Mouse (Mus musculus) neural tube, embryonic 14.5 days (tissue): ENCODE data around the gene Pidd1. TPM values are rescaled to one million over a fixed set of nuclear protein-coding genes. Genes with fewer than 3 reads are reported as not detected.
A peak's percentile ranks its signal among the peaks of the same experiment; 100 is the strongest.

Experiments
- ATAC-seq: fragments of 200-750 bp; cut with Nextera tagmentation; 2 replicates; pipeline ENCODE4 v1.8.0; 2017; ENCODE audit warnings: low read depth, mild to moderate bottlenecking, moderate TSS enrichment, moderate library complexity
- H3K27ac ChIP-seq: fragments of 300-500 bp; sonication (generic); 2 replicates; pipeline ENCODE4 v1.5.1; 2014; ENCODE audit warnings: low read depth, mild to moderate bottlenecking, control low read depth, low read length, moderate library complexity, mixed read lengths
- H3K27me3 ChIP-seq: fragments of 300-500 bp; sonication (generic); 2 replicates; pipeline ENCODE4 v1.6.1; 2014; ENCODE audit warnings: low read length; ENCODE audit not compliant: control insufficient read depth, insufficient read depth
- H3K36me3 ChIP-seq: fragments of 300-500 bp; sonication (generic); 2 replicates; pipeline ENCODE4 v1.6.1; 2014; ENCODE audit warnings: low read length, mixed read lengths; ENCODE audit not compliant: control insufficient read depth, insufficient read depth
- H3K4me1 ChIP-seq: fragments of 300-500 bp; sonication (generic); 2 replicates; pipeline ENCODE4 v1.6.1; 2014; ENCODE audit warnings: low read length; ENCODE audit not compliant: control insufficient read depth, insufficient read depth
- H3K4me2 ChIP-seq: fragments of 300-500 bp; sonication (generic); 2 replicates; pipeline ENCODE4 v1.6.1; 2014; ENCODE audit warnings: mild to moderate bottlenecking, low read depth, low read length, control low read depth
- H3K4me3 ChIP-seq: fragments of 300-500 bp; sonication (generic); 2 replicates; pipeline ENCODE4 v1.5.1; 2014; ENCODE audit warnings: low read depth, low read length, control low read depth, mixed read lengths
- H3K9ac ChIP-seq: fragments of 300-500 bp; sonication (generic); replicated peaks from 2 replicates; pipeline ENCODE4 v1.6.1; 2014; ENCODE audit warnings: low read depth, mild to moderate bottlenecking, control low read depth, low read length, mixed read lengths
- H3K9me3 ChIP-seq: fragments of 300-500 bp; sonication (generic); 2 replicates; pipeline ENCODE4 v1.6.1; 2016; ENCODE audit warnings: low read length; ENCODE audit not compliant: control insufficient read depth
- WGBS: fragments of 180-500 bp; shearing (Covaris S2); extraction: QIAGEN DNeasy Blood & Tissue Kit; methylation state at CpG from one replicate; pipeline ENCODE4 v1.1.7; 2014; 5-methylcytosine and 5-hydroxymethylcytosine counted together
- polyA plus RNA-seq: library from polyadenylated mRNA; unstranded; fragments of >200 nt; fragmentation: Nextera tagmentation; extraction: Ambion mirVana; gene quantifications from 2 replicates; pipeline ENCODE4 v1.2.1, GENCODE M21; 2014

Pidd1 gene
- polyA plus RNA-seq, 1 experiment from 2014 or later = 2.5 TPM

DNA sequence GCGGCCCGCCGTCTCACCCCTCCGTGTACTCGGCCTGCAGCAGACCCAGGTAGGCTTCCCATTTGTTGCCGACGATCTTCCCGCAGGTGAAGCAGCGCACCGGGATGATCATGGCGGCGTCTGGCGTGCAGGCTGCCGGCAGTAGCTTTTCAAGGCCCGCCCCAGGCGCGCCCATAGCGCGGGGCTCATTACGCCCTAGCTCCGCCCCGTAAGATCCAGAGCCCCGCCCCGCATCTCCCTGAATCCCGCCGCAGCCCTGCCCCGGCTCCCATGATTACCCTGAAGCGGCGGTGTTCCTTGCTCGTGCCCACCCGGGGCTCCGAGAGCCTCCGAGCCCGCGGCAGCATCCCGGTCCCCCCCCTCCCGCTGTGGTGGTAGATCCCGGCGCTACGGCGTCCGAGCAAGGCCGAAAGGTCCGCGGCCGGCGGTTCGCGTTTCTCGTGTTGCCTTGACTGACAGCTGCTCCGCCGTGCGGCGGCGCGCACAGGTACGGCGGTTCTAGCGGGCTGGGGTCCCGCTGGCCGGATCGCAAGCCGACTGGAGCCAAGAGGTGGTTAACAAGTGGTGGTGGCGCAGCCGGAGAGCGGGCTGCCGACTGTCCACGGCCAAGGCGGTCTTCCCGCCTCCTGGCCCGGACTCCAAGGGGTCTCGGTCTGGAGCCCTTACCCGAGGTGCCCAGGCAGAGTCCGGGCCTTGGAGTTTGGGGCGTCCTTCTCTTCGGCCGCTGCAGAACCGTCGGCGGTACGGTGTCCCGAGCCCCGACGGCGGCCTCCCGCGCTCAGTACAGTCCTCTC is 31.4 kb upstream of the Pidd1 start, which contains the start of the genes Polr2l and Tspan4:
Gene Polr2l, minus strand, starts transcription at position 122 of the 794 bp plus-strand sequence.
Gene Tspan4, plus strand, starts transcription at position 230 of the 794 bp plus-strand sequence.
- H3K9me3 ChIP-seq = no peaks in the 10 kb centered on the region
- peak within 1 kb of the TSS; percentile 85 for H3K27ac ChIP-seq
- peak within 1 kb of the TSS; percentile 84 for H3K9ac ChIP-seq
- peaks cover 19% of the 10 kb centered on the region for H3K4me1 ChIP-seq
- H3K4me2 ChIP-seq = peak within 1 kb of the TSS; percentile 88
- H3K4me3 ChIP-seq = peak within 1 kb of the TSS; percentile 68
- ATAC-seq = peak; percentile 80
- under 1% methylated on average over 86 of the region's 87 CpGs for WGBS
- peaks cover 12% of the 10 kb centered on the region for H3K36me3 ChIP-seq
- no peaks in the 10 kb centered on the region for H3K27me3 ChIP-seq

DNA sequence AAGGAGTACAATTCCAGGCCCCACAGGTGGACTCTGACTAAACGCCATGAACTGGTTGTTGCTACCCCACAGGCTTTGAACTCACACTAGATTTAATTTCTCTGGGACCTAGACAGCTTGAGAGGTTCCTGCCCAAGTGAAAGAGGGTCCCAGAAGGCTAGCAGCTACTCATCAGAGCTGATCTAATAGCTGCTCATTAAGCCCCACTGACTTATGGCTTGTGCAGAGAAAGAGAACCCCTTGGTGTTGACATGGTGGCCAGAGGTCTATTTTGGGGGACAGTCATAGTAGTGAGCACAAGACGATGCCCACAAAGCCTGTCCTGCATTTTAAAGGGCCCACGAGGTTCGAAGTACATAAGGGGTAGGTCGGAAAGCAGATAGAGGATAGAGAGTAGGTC is 30.3 kb upstream of the Pidd1 start:
- Histone ChIP-seq H3K27me3 (no peaks in the 10 kb centered on the region), H3K9ac (peak overlapping the region; percentile 84), H3K36me3 (peaks cover 17% of the 10 kb centered on the region), H3K4me1 (peaks cover 27% of the 10 kb centered on the region), H3K9me3 (no peaks in the 10 kb centered on the region), H3K4me2 (peak overlapping the region; percentile 88), H3K27ac (no peak overlapping the region), H3K4me3 (peak overlapping the region; percentile 68)
- ATAC-seq = no peak
- 8% methylated on average over 5 of the region's 5 CpGs for WGBS

DNA sequence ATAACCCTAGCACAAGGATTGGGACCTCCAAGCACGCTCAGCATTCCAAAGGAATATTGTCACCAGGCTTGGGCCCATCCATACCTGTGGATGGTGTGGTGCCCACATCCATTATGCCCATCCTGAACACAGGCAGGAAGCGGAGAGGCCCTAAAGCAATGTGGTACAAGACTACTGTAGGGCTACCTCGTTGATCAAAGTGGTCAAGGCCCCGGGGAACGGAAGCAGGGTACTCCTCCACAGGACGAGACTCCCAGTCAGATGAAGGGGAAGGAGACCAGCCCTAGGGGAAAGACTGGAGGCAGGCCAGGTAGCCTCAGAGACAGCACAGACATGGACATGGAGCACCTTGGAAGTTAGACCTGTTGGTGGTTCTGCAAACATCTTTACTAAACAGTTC is 28.9 kb upstream of the Pidd1 start:
- no peak for ATAC-seq
- 95% methylated on average over 6 of the region's 6 CpGs for WGBS
- peaks cover 33% of the 10 kb centered on the region for H3K4me1 ChIP-seq

GRCm38 (mm10) chr7:141472226-141472625 is 28.4 kb upstream of the Pidd1 start:
- Histone ChIP-seq H3K27me3 (no peaks in the 10 kb centered on the region), H3K4me3 (no peak overlapping the region), H3K4me1 (peaks cover 33% of the 10 kb centered on the region), H3K4me2 (no peak overlapping the region), H3K27ac (no peak overlapping the region), H3K9me3 (no peaks in the 10 kb centered on the region), H3K36me3 (peaks cover 17% of the 10 kb centered on the region), H3K9ac (no peak overlapping the region)
- 87% methylated on average over 6 of the region's 6 CpGs for WGBS
- no peak for ATAC-seq

More for the DNA sequence above, 28.9 kb upstream of the Pidd1 start:
- H3K4me2 ChIP-seq = no peak overlapping the region
- peaks cover 17% of the 10 kb centered on the region for H3K36me3 ChIP-seq
- H3K9ac ChIP-seq = no peak overlapping the region
- H3K4me3 ChIP-seq = no peak overlapping the region
- H3K27ac ChIP-seq = no peak overlapping the region
- no peaks in the 10 kb centered on the region for H3K27me3 ChIP-seq
- H3K9me3 ChIP-seq = no peaks in the 10 kb centered on the region

DNA sequence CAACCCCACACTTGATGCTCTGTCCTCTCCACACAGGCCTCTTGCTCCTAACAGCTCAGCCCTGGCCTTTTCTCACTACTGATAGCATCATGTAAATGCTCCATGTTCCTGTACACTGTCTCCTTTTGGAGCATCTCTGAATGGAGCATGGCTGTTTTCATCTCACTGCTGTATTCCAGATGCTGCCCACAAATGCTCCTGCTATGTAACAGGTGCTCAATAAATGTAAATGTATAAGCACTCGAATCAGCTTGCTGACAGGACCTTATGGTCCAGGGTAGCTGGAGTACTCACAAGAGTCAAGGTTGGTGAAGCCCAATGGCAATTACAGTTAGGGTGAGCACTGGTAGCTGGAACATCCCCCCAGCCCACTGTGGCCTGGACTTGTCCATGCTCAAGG is 27.4 kb upstream of the Pidd1 start:
- no peak overlapping the region for H3K4me3 ChIP-seq
- 88% methylated on average over 1 of the region's 1 CpGs for WGBS
- peaks cover 17% of the 10 kb centered on the region for H3K36me3 ChIP-seq
- no peak overlapping the region for H3K4me2 ChIP-seq
- peaks cover 36% of the 10 kb centered on the region for H3K4me1 ChIP-seq
- H3K9me3 ChIP-seq = no peaks in the 10 kb centered on the region
- no peaks in the 10 kb centered on the region for H3K27me3 ChIP-seq
- ATAC-seq = no peak
- H3K27ac ChIP-seq = no peak overlapping the region
- H3K9ac ChIP-seq = no peak overlapping the region

GRCm38 (mm10) chr7:141470637-141470944 is 26.8 kb upstream of the Pidd1 start:
- no peaks in the 10 kb centered on the region for H3K9me3 ChIP-seq
- H3K27ac ChIP-seq = no peak overlapping the region
- no peak overlapping the region for H3K4me3 ChIP-seq
- WGBS = 98% methylated on average over 10 of the region's 10 CpGs
- no peak overlapping the region for H3K9ac ChIP-seq
- H3K4me2 ChIP-seq = no peak overlapping the region
- peaks cover 17% of the 10 kb centered on the region for H3K36me3 ChIP-seq
- ATAC-seq = no peak
- H3K4me1 ChIP-seq = peaks cover 29% of the 10 kb centered on the region
- peaks cover 2% of the 10 kb centered on the region; the same call in 1 of the 2 replicates for H3K27me3 ChIP-seq

GRCm38 (mm10) chr7:141469901-141470636 is 26.2 kb upstream of the Pidd1 start:
- no peak for ATAC-seq
- H3K9ac ChIP-seq = no peak overlapping the region
- no peak overlapping the region for H3K27ac ChIP-seq
- H3K9me3 ChIP-seq = no peaks in the 10 kb centered on the region
- 94% methylated on average over 18 of the region's 18 CpGs for WGBS
- H3K4me1 ChIP-seq = peaks cover 29% of the 10 kb centered on the region
- peaks cover 17% of the 10 kb centered on the region for H3K36me3 ChIP-seq
- peaks cover 6% of the 10 kb centered on the region; the same call in 1 of the 2 replicates for H3K27me3 ChIP-seq
- peak overlapping the region; percentile 60; the same call in 1 of the 2 replicates for H3K4me2 ChIP-seq
- no peak overlapping the region for H3K4me3 ChIP-seq

GRCm38 (mm10) chr7:141469352-141469751 is 25.5 kb upstream of the Pidd1 start:
- Histone ChIP-seq H3K9me3 (no peaks in the 10 kb centered on the region), H3K27me3 (peaks cover 13% of the 10 kb centered on the region), H3K4me2 (peak overlapping the region; percentile 60), H3K27ac (peak overlapping the region; percentile 69; the same call in 1 of the 2 replicates), H3K4me3 (peak overlapping the region; percentile 59; the same call in 1 of the 2 replicates), H3K4me1 (peaks cover 30% of the 10 kb centered on the region), H3K36me3 (peaks cover 17% of the 10 kb centered on the region), H3K9ac (peak overlapping the region; percentile 37)
- 68% methylated on average over 6 of the region's 6 CpGs for WGBS
- no peak for ATAC-seq
